Mouse (Mus musculus) ES-E14 (cell line): ENCODE measurements at regions not wholly inside any gene's neighbourhood (a gene's known extent, or its start where the extent isn't known, plus 50 kb on each side); places are given as distances from the start of the nearest gene placed in this dataset.

Experiments
- CHD2 ChIP-seq: IDR thresholded peaks from 2 replicates; pipeline ENCODE4 v1.6.1; 2014; ENCODE audit warnings: mild to moderate bottlenecking, low read depth, low read length, inconsistent platforms
- HCFC1 ChIP-seq: IDR thresholded peaks from 2 replicates; pipeline ENCODE4 v1.6.1; 2012; ENCODE audit warnings: low read length, inconsistent platforms, borderline replicate concordance; ENCODE audit not compliant: insufficient read depth
- ZC3H11A ChIP-seq: IDR thresholded peaks from 2 replicates; pipeline ENCODE4 v1.6.1; 2012; ENCODE audit warnings: low read depth, mild to moderate bottlenecking, inconsistent platforms, low read length, borderline replicate concordance
- ZNF384 ChIP-seq: IDR thresholded peaks from 2 replicates; pipeline ENCODE4 v1.6.1; 2012; ENCODE audit warnings: low read depth, low read length, inconsistent platforms

GRCm38 (mm10) chr9:52271345-52272116 lies 103.2 kb upstream of the Zc3h12c start:
- TF ChIP-seq ZC3H11A (no peak), CHD2 (no peak), ZNF384 (no peak), HCFC1 (no peak)
